Mouse (Mus musculus) C2C12 (cell line): ENCODE results near the gene Tmem150b.

Experiments used
- CTCF ChIP-seq: IDR thresholded peaks from one replicate; pipeline ENCODE4 v1.5.1; 2011; ENCODE audit not compliant: control insufficient read depth, insufficient read depth, insufficient read length
- MAX ChIP-seq: IDR thresholded peaks from one replicate; pipeline ENCODE4 v1.6.1; 2011; ENCODE audit warnings: mild to moderate bottlenecking, control low read depth
- MYOG ChIP-seq: IDR thresholded peaks from one replicate; pipeline ENCODE4 v1.6.1; 2011; ENCODE audit not compliant: control insufficient read depth, insufficient read length; ENCODE audit errors: extremely low read depth
- USF1 ChIP-seq: IDR thresholded peaks from one replicate; pipeline ENCODE4 v1.6.1; 2011; ENCODE audit warnings: low read depth, mild to moderate bottlenecking, control low read depth, moderate library complexity

DNA sequence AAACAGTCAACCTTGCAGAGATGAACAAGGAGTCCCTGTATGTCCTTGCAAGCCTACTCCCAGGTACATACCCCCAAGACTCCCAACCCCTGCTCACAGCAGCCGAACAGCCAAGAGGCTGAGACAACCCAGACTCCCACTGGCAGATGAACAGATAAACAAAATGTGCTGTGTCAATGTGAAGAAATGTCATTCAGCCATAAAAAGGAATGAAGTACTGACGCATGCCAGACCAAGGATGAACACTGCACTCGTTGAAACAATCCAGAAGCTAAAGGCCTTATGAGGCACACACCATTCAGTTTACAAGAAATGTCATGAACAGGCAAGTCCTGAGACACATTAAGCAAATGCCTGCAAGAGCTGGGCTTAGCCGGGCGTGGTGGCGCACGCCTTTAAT is 49.8 kb downstream of the Tmem150b start:
- no peak for TF ChIP-seq CTCF
- no peak for TF ChIP-seq MYOG
- TF ChIP-seq MAX, result no peak
- TF ChIP-seq USF1, result no peak
